Mouse (Mus musculus): ENCODE results near the gene Hs6st2. TPM values are rescaled to one million over a fixed set of nuclear protein-coding genes. Genes with fewer than 3 reads are reported as not detected.

Hs6st2 gene
- total RNA-seq, 1 experiment = 18.5 TPM

GRCm38 (mm10) chrX:51372477-51373239 lies 309.0 kb downstream of the Hs6st2 start:
- Histone ChIP-seq H3K9ac (ENCODE audit: insufficient read depth, low read depth, low read length, poor library complexity, severe bottlenecking) (no peak overlapping the region), H3K27ac (ENCODE audit: insufficient read depth, low read depth, low read length, poor library complexity, severe bottlenecking) (no peak overlapping the region), H3K4me1 (ENCODE audit: control insufficient read depth in 2 of 2, insufficient read depth in 2 of 2, low read length in 2 of 2, poor library complexity in 1 of 2) (no peaks in the 10 kb centered on the region), H3K4me3 (ENCODE audit: insufficient read depth in 1 of 2, low read depth in 1 of 2, low read length in 2 of 2, poor library complexity in 1 of 2, severe bottlenecking in 1 of 2) (no peak overlapping the region), H3K9me3 (ENCODE audit: control insufficient read depth, insufficient read depth, low read depth, low read length) (no peaks in the 10 kb centered on the region), H3K36me3 (ENCODE audit: control insufficient read depth, insufficient read depth, low read length, poor library complexity, severe bottlenecking) (no peaks in the 10 kb centered on the region)
- in situ Hi-C loops (cut with MboI; ENCODE audit: low sequenced_read_pairs in 2 of 2, unreplicated experiment in 2 of 2) = loop anchor here in 1 of 2 experiments (10.0 kb wide), 2 partner anchors 308 to 698 kb away; no protein-coding TSS in a partner anchor
- TF ChIP-seq ZC3H11A (IDR thresholded peaks at IDR 0.05; ENCODE audit: borderline replicate concordance, low read depth, low read length) = 0 out of 2 replicates have a peak, but pooled peaks have one; percentile 13
- TF ChIP-seq HCFC1 (IDR thresholded peaks at IDR 0.05; ENCODE audit: borderline replicate concordance, insufficient read depth, low read length) = no peak
- no peak for DNase-seq (ENCODE audit: low read depth, low spot score)

GRCm38 (mm10) chrX:51349682-51350081 lies 332.0 kb downstream of the Hs6st2 start:
- H3K4me3 ChIP-seq (ENCODE audit: insufficient read depth in 1 of 2, low read depth in 1 of 2, low read length in 2 of 2, poor library complexity in 1 of 2, severe bottlenecking in 1 of 2) = no peak overlapping the region
- H3K4me1 ChIP-seq (ENCODE audit: control insufficient read depth in 2 of 2, insufficient read depth in 2 of 2, low read length in 2 of 2, poor library complexity in 1 of 2) = no peaks in the 10 kb centered on the region
- in situ Hi-C loops (cut with MboI; ENCODE audit: low sequenced_read_pairs in 2 of 2, unreplicated experiment in 2 of 2) = no loop called here
- H3K9me3 ChIP-seq (ENCODE audit: control insufficient read depth, insufficient read depth, low read depth, low read length) = no peaks in the 10 kb centered on the region
- H3K27ac ChIP-seq (ENCODE audit: insufficient read depth, low read depth, low read length, poor library complexity, severe bottlenecking) = no peak overlapping the region
- H3K9ac ChIP-seq (ENCODE audit: insufficient read depth, low read depth, low read length, poor library complexity, severe bottlenecking) = no peak overlapping the region
- TF ChIP-seq MAFK (IDR thresholded peaks at IDR 0.05; ENCODE audit: insufficient read depth, low read depth, low read length) = no peak
- TF ChIP-seq HCFC1 (IDR thresholded peaks at IDR 0.05; ENCODE audit: borderline replicate concordance, insufficient read depth, low read length) = no peak
- TF ChIP-seq CHD2 (IDR thresholded peaks at IDR 0.05; ENCODE audit: low read depth, low read length) = no peak
- no peak for TF ChIP-seq ZC3H11A (IDR thresholded peaks at IDR 0.05; ENCODE audit: borderline replicate concordance, low read depth, low read length)
- no peak for TF ChIP-seq ZNF384 (IDR thresholded peaks at IDR 0.05; ENCODE audit: low read depth, low read length)
- H3K36me3 ChIP-seq (ENCODE audit: control insufficient read depth, insufficient read depth, low read length, poor library complexity, severe bottlenecking) = no peaks in the 10 kb centered on the region
- DNase-seq (ENCODE audit: low read depth, low spot score) = no peak

- Histone ChIP-seq H3K36me3 (ENCODE audit: control insufficient read depth, insufficient read depth, low read length, poor library complexity, severe bottlenecking) (no peaks in the 10 kb centered on the region), H3K9me3 (ENCODE audit: control insufficient read depth, insufficient read depth, low read depth, low read length) (no peaks in the 10 kb centered on the region), H3K9ac (ENCODE audit: insufficient read depth, low read depth, low read length, poor library complexity, severe bottlenecking) (no peak overlapping the region), H3K27ac (ENCODE audit: insufficient read depth, low read depth, low read length, poor library complexity, severe bottlenecking) (no peak overlapping the region), H3K4me1 (ENCODE audit: control insufficient read depth in 2 of 2, insufficient read depth in 2 of 2, low read length in 2 of 2, poor library complexity in 1 of 2) (no peaks in the 10 kb centered on the region), H3K4me3 (ENCODE audit: insufficient read depth in 1 of 2, low read depth in 1 of 2, low read length in 2 of 2, poor library complexity in 1 of 2, severe bottlenecking in 1 of 2) (no peak overlapping the region)
- in situ Hi-C loops (cut with MboI; ENCODE audit: low sequenced_read_pairs in 2 of 2, unreplicated experiment in 2 of 2) = no loop called here
- TF ChIP-seq ZNF384 (IDR thresholded peaks at IDR 0.05; ENCODE audit: low read depth, low read length) (no peak), MAFK (IDR thresholded peaks at IDR 0.05; ENCODE audit: insufficient read depth, low read depth, low read length) (no peak), ZC3H11A (IDR thresholded peaks at IDR 0.05; ENCODE audit: borderline replicate concordance, low read depth, low read length) (no peak), HCFC1 (IDR thresholded peaks at IDR 0.05; ENCODE audit: borderline replicate concordance, insufficient read depth, low read length) (no peak), CHD2 (IDR thresholded peaks at IDR 0.05; ENCODE audit: low read depth, low read length) (no peak)
- no peak for DNase-seq (ENCODE audit: low read depth, low spot score)
Observed at GRCm38 (mm10) chrX:51343595-51343994, 338.1 kb downstream of the Hs6st2 start.

Other genes with a start within 250 kb of the Hs6st2 start
- gene Usp26, start 119.4 kb upstream of the Hs6st2 start, total RNA-seq (2012; rRNA removed) = 6.1 and 6.3 TPM in 2 replicates

Data from ES-E14 (cell line).